Mouse (Mus musculus) liver, embryonic 14.5 days (tissue): Measurements from ENCODE around the gene Bin2.

Experiments
- CTCF ChIP-seq: IDR thresholded peaks from 2 replicates; pipeline ENCODE4 v1.5.1; 2016; ENCODE audit warnings: antibody characterized with exemption, low read depth, control low read depth
- EP300 ChIP-seq: IDR thresholded peaks from 2 replicates; pipeline ENCODE4 v1.6.1; 2016; ENCODE audit warnings: antibody characterized with exemption, low read depth

GRCm38 (mm10) chr15:100700424-100700823 is 31.1 kb upstream of the Bin2 start:
- TF ChIP-seq CTCF (no peak), EP300 (no peak)
